Mouse (Mus musculus) spleen, adult 2 months (tissue): ENCODE data around the gene Cd3g.

ENCODE experiments used
- CTCF ChIP-seq: fragments of 200-500 bp; IDR thresholded peaks from 2 replicates; pipeline ENCODE4 v1.5.1; 2011; ENCODE audit warnings: mild to moderate bottlenecking, inconsistent platforms; ENCODE audit not compliant: insufficient read depth, insufficient read length, insufficient replicate concordance; ENCODE audit errors: extremely low read depth
- POLR2A ChIP-seq: fragments of 200-500 bp; IDR thresholded peaks from 2 replicates; pipeline ENCODE4 v1.6.1; 2011; ENCODE audit warnings: low read depth, low read length, inconsistent platforms

- no peak for TF ChIP-seq CTCF
- TF ChIP-seq POLR2A = no peak
Measured at GRCm38 (mm10) chr9:45023638-45024037, 43.4 kb upstream of the Cd3g start.
